Mouse (Mus musculus) right cerebral cortex, postnatal 4 days (tissue): ENCODE results near the gene AC161166.1.
A peak's percentile ranks its signal among the peaks of the same experiment; 100 is the strongest.
"Not testable (repeated sequence)": the region's sequence is repeated elsewhere in the genome, so short reads cannot be mapped to it uniquely, and the experiment has no call there.

Source experiments
- DNase-seq: peaks from one replicate; pipeline ENCODE4 v3.0.0-alpha.2; 2022

The AC161166.1 gene

GRCm38 (mm10) chr7:24525686-24526420 is 13.6 kb upstream of the AC161166.1 start:
- no peak for DNase-seq

GRCm38 (mm10) chr7:24524978-24525377 is 12.7 kb upstream of the AC161166.1 start:
- DNase-seq, result no peak

- DNase-seq, result no peak
Observed at GRCm38 (mm10) chr7:24523723-24524122, 11.5 kb upstream of the AC161166.1 start.

GRCm38 (mm10) chr7:24522805-24523204 is 10.6 kb upstream of the AC161166.1 start:
- no peak for DNase-seq

- DNase-seq, result not testable (repeated sequence)
Observed at GRCm38 (mm10) chr7:24520054-24520453, 7.8 kb upstream of the AC161166.1 start.

GRCm38 (mm10) chr7:24519130-24519529 is 6.9 kb upstream of the AC161166.1 start:
- no peak for DNase-seq

GRCm38 (mm10) chr7:24517654-24518053 is 5.4 kb upstream of the AC161166.1 start:
- DNase-seq, result no peak

GRCm38 (mm10) chr7:24517077-24517476 is 4.8 kb upstream of the AC161166.1 start:
- DNase-seq, result no peak

GRCm38 (mm10) chr7:24516319-24516718 is 4.1 kb upstream of the AC161166.1 start:
- DNase-seq, result not testable (repeated sequence)

GRCm38 (mm10) chr7:24507726-24508114 is 4.5 kb downstream of the AC161166.1 start:
- peak; percentile 26 for DNase-seq

GRCm38 (mm10) chr7:24506838-24507725 is 5.2 kb downstream of the AC161166.1 start, which contains the start of gene Zfp428:
Zfp428 (plus strand) TSS chr7:24507006.
- peak; percentile 85 for DNase-seq

- no peak for DNase-seq
Observed at GRCm38 (mm10) chr7:24506476-24506837, 5.8 kb downstream of the AC161166.1 start.

- DNase-seq, result peak; percentile 39
Observed at GRCm38 (mm10) chr7:24506065-24506459, 6.2 kb downstream of the AC161166.1 start.

GRCm38 (mm10) chr7:24505447-24506064 is 6.7 kb downstream of the AC161166.1 start:
- DNase-seq, result no peak

- no peak for DNase-seq
Observed at GRCm38 (mm10) chr7:24504868-24505267, 7.4 kb downstream of the AC161166.1 start.

GRCm38 (mm10) chr7:24504004-24504403 is 8.3 kb downstream of the AC161166.1 start:
- DNase-seq, result no peak

- peak; percentile 44 for DNase-seq
Observed at GRCm38 (mm10) chr7:24501492-24501891, 10.8 kb downstream of the AC161166.1 start.

GRCm38 (mm10) chr7:24500929-24501328 is 11.3 kb downstream of the AC161166.1 start:
- DNase-seq, result peak; percentile 69

- no peak for DNase-seq
Observed at GRCm38 (mm10) chr7:24499856-24500577, 12.2 kb downstream of the AC161166.1 start.

- DNase-seq, result no peak
Observed at GRCm38 (mm10) chr7:24488303-24488702, 24.0 kb downstream of the AC161166.1 start.

GRCm38 (mm10) chr7:24487403-24487802 is 24.9 kb downstream of the AC161166.1 start:
- DNase-seq, result no peak

- no peak for DNase-seq
Observed at GRCm38 (mm10) chr7:24486654-24487130, 25.6 kb downstream of the AC161166.1 start.

GRCm38 (mm10) chr7:24485481-24485880 is 26.8 kb downstream of the AC161166.1 start:
- no peak for DNase-seq
